Mouse (Mus musculus): ENCODE results near the gene Dicer1.
"Not testable (repeated sequence)": the region's sequence is repeated elsewhere in the genome, so short reads cannot be mapped to it uniquely, and the experiment has no call there.

Dicer1 gene

GRCm38 (mm10) chr12:104740841-104741787 lies 10.6 kb downstream of the Dicer1 start:
- no peak for DNase-seq (ENCODE audit: low read depth)

GRCm38 (mm10) chr12:104738931-104739330 lies 12.8 kb downstream of the Dicer1 start:
- no peak for DNase-seq (ENCODE audit: low read depth)

GRCm38 (mm10) chr12:104738446-104738845 lies 13.3 kb downstream of the Dicer1 start:
- DNase-seq (ENCODE audit: low read depth) = no peak

GRCm38 (mm10) chr12:104737666-104738065 lies 14.1 kb downstream of the Dicer1 start:
- DNase-seq (ENCODE audit: low read depth) = no peak

- no peak for DNase-seq (ENCODE audit: low read depth)
These were observed 15.8 kb downstream of the Dicer1 start for GRCm38 (mm10) chr12:104735993-104736395.

- no peak for DNase-seq (ENCODE audit: low read depth)
These were observed 18.6 kb downstream of the Dicer1 start for GRCm38 (mm10) chr12:104733165-104733564.

- DNase-seq (ENCODE audit: low read depth) = no peak
These were observed 20.0 kb downstream of the Dicer1 start for GRCm38 (mm10) chr12:104731782-104732181.

- DNase-seq (ENCODE audit: low read depth) = not testable (repeated sequence)
These were observed 25.3 kb downstream of the Dicer1 start for GRCm38 (mm10) chr12:104726436-104726835.

GRCm38 (mm10) chr12:104722056-104722455 lies 29.7 kb downstream of the Dicer1 start:
- DNase-seq (ENCODE audit: low read depth) = no peak

- no peak for DNase-seq (ENCODE audit: low read depth)
These were observed 30.7 kb downstream of the Dicer1 start for GRCm38 (mm10) chr12:104721011-104721410.

- DNase-seq (ENCODE audit: low read depth) = no peak
These were observed 32.8 kb downstream of the Dicer1 start for GRCm38 (mm10) chr12:104718956-104719355.

- DNase-seq (ENCODE audit: low read depth) = no peak
These were observed 35.3 kb downstream of the Dicer1 start for GRCm38 (mm10) chr12:104716409-104716808.

GRCm38 (mm10) chr12:104715453-104715852 lies 36.3 kb downstream of the Dicer1 start:
- no peak for DNase-seq (ENCODE audit: low read depth)

- no peak for DNase-seq (ENCODE audit: low read depth)
These were observed 51.5 kb downstream of the Dicer1 start for GRCm38 (mm10) chr12:104700266-104700665.

- DNase-seq (ENCODE audit: low read depth) = no peak
These were observed 52.0 kb downstream of the Dicer1 start for GRCm38 (mm10) chr12:104699753-104700152.

- no peak for DNase-seq (ENCODE audit: low read depth)
These were observed 56.2 kb downstream of the Dicer1 start for GRCm38 (mm10) chr12:104695514-104695913.

- DNase-seq (ENCODE audit: low read depth) = no peak
These were observed 58.9 kb downstream of the Dicer1 start for GRCm38 (mm10) chr12:104692864-104693263.

GRCm38 (mm10) chr12:104690412-104690811 lies 61.3 kb downstream of the Dicer1 start:
- DNase-seq (ENCODE audit: low read depth) = no peak

GRCm38 (mm10) chr12:104688870-104689269 lies 62.9 kb downstream of the Dicer1 start:
- DNase-seq (ENCODE audit: low read depth) = no peak

GRCm38 (mm10) chr12:104684411-104684931 lies 67.3 kb downstream of the Dicer1 start:
- DNase-seq (ENCODE audit: low read depth) = no peak

GRCm38 (mm10) chr12:104679819-104680132 lies 72.0 kb downstream of the Dicer1 start:
- no peak for DNase-seq (ENCODE audit: low read depth)

GRCm38 (mm10) chr12:104679121-104679818 lies 72.5 kb downstream of the Dicer1 start:
- no peak for DNase-seq (ENCODE audit: low read depth)

- DNase-seq (ENCODE audit: low read depth) = no peak
These were observed 73.3 kb downstream of the Dicer1 start for GRCm38 (mm10) chr12:104678462-104678861.

All from naive thymus-derived CD4-positive, alpha-beta T cell, adult 2 months (primary cell).